Mouse (Mus musculus) fibroblast of lung, adult 2 months (primary cell): Measurements from ENCODE around the gene Zfp759.
"Not testable (repeated sequence)": the region's sequence is repeated elsewhere in the genome, so short reads cannot be mapped to it uniquely, and the experiment has no call there.

Experiments used
- DNase-seq: peaks from one replicate; pipeline ENCODE4 v3.0.0-alpha.2; 2011; ENCODE audit warnings: low read depth

Gene Zfp759

GRCm38 (mm10) chr13:67121360-67121759, at the start of gene Zfp759:
TSS of gene Zfp759 (plus strand) at chr13:67121660.
- not testable (repeated sequence) for DNase-seq

- DNase-seq, result no peak
These were observed 48.7 kb upstream of the Zfp759 start for GRCm38 (mm10) chr13:67072786-67073185.

GRCm38 (mm10) chr13:67077244-67077643, 44.2 kb upstream of the Zfp759 start:
- no peak for DNase-seq

GRCm38 (mm10) chr13:67081142-67081713, 40.2 kb upstream of the Zfp759 start:
- peak; percentile 79 for DNase-seq

- no peak for DNase-seq
These were observed 39.5 kb upstream of the Zfp759 start for GRCm38 (mm10) chr13:67081946-67082345.

GRCm38 (mm10) chr13:67090154-67090553, 31.3 kb upstream of the Zfp759 start:
- DNase-seq, result no peak

GRCm38 (mm10) chr13:67097876-67098275, 23.6 kb upstream of the Zfp759 start, which contains the start of gene Zfp708:
TSS of gene Zfp708 (minus strand) at chr13:67097976.
- no peak for DNase-seq

- DNase-seq, result no peak
These were observed 13.8 kb upstream of the Zfp759 start for GRCm38 (mm10) chr13:67107681-67108080.

- peak; percentile 98 for DNase-seq
These were observed 13.2 kb upstream of the Zfp759 start, which contains the start of gene Gm28557 for GRCm38 (mm10) chr13:67108194-67108820. TSS of gene Gm28557 (minus strand) at chr13:67108604.

GRCm38 (mm10) chr13:67108821-67109206, 12.6 kb upstream of the Zfp759 start:
- DNase-seq, result no peak

GRCm38 (mm10) chr13:67112096-67112495, 9.4 kb upstream of the Zfp759 start:
- DNase-seq, result no peak

GRCm38 (mm10) chr13:67113287-67113686, 8.2 kb upstream of the Zfp759 start:
- DNase-seq, result no peak

GRCm38 (mm10) chr13:67116163-67116562, 5.3 kb upstream of the Zfp759 start, which contains the start of gene Rslcan18:
TSS of gene Rslcan18 (minus strand) at chr13:67116263.
- DNase-seq, result not testable (repeated sequence)

- no peak for DNase-seq
These were observed 3.0 kb downstream of the Zfp759 start for GRCm38 (mm10) chr13:67124460-67124859.

- not testable (repeated sequence) for DNase-seq
These were observed 6.0 kb downstream of the Zfp759 start for GRCm38 (mm10) chr13:67127507-67127906.

- DNase-seq, result peak; percentile 60
These were observed 6.7 kb downstream of the Zfp759 start for GRCm38 (mm10) chr13:67128038-67128721.

GRCm38 (mm10) chr13:67166122-67166521, 44.7 kb downstream of the Zfp759 start:
- not testable (repeated sequence) for DNase-seq

- peak; percentile 46 for DNase-seq
These were observed 51.7 kb downstream of the Zfp759 start, which contains the start of gene Rsl1 for GRCm38 (mm10) chr13:67172991-67173722. TSS of gene Rsl1 (plus strand) at chr13:67173182.

GRCm38 (mm10) chr13:67173723-67174055, 52.2 kb downstream of the Zfp759 start:
- DNase-seq, result no peak
